Mouse (Mus musculus) ovary, postnatal 10 days (tissue): ENCODE measurements around the gene G430095P16Rik.

Source experiments
- DNase-seq: peaks from one replicate; pipeline ENCODE4 v3.0.0; 2022; ENCODE audit warnings: low spot score

The G430095P16Rik gene

GRCm38 (mm10) chr8:84724683-84725082 lies 1.9 kb downstream of the G430095P16Rik start:
- DNase-seq = no peak

GRCm38 (mm10) chr8:84725246-84725940 lies 2.6 kb downstream of the G430095P16Rik start:
- no peak for DNase-seq

GRCm38 (mm10) chr8:84725941-84726259 lies 3.1 kb downstream of the G430095P16Rik start:
- DNase-seq = no peak

GRCm38 (mm10) chr8:84728474-84728873 lies 5.7 kb downstream of the G430095P16Rik start:
- no peak for DNase-seq

- no peak for DNase-seq
Observed at GRCm38 (mm10) chr8:84729921-84730362, 7.1 kb downstream of the G430095P16Rik start.

GRCm38 (mm10) chr8:84730541-84731370 lies 7.9 kb downstream of the G430095P16Rik start:
- no peak for DNase-seq

- no peak for DNase-seq
Observed at GRCm38 (mm10) chr8:84731371-84732177, 8.8 kb downstream of the G430095P16Rik start.

GRCm38 (mm10) chr8:84732545-84732944 lies 9.7 kb downstream of the G430095P16Rik start:
- no peak for DNase-seq

GRCm38 (mm10) chr8:84732996-84733395 lies 10.2 kb downstream of the G430095P16Rik start:
- no peak for DNase-seq

- DNase-seq = no peak
Observed at GRCm38 (mm10) chr8:84733959-84734358, 11.2 kb downstream of the G430095P16Rik start.

GRCm38 (mm10) chr8:84734680-84735079 lies 11.9 kb downstream of the G430095P16Rik start:
- DNase-seq = no peak

- no peak for DNase-seq
Observed at GRCm38 (mm10) chr8:84735597-84735996, 12.8 kb downstream of the G430095P16Rik start.

GRCm38 (mm10) chr8:84736521-84736920 lies 13.7 kb downstream of the G430095P16Rik start:
- no peak for DNase-seq

GRCm38 (mm10) chr8:84737608-84738007 lies 14.8 kb downstream of the G430095P16Rik start:
- DNase-seq = no peak

GRCm38 (mm10) chr8:84738266-84738665 lies 15.5 kb downstream of the G430095P16Rik start:
- no peak for DNase-seq

GRCm38 (mm10) chr8:84738715-84739400 lies 16.1 kb downstream of the G430095P16Rik start:
- DNase-seq = no peak

- no peak for DNase-seq
Observed at GRCm38 (mm10) chr8:84739401-84739742, 16.6 kb downstream of the G430095P16Rik start.

- no peak for DNase-seq
Observed at GRCm38 (mm10) chr8:84740895-84741843, 18.4 kb downstream of the G430095P16Rik start.

- peak; percentile 52 for DNase-seq
Observed at GRCm38 (mm10) chr8:84742171-84743053, 19.6 kb downstream of the G430095P16Rik start.

- no peak for DNase-seq
Observed at GRCm38 (mm10) chr8:84743054-84743415, 20.2 kb downstream of the G430095P16Rik start.
